Mouse (Mus musculus) ES-Bruce4 (cell line): ENCODE data around the gene Paf1.

Experiments used
- EP300 ChIP-seq: IDR thresholded peaks from 2 replicates; pipeline ENCODE4 v1.6.1; 2011; ENCODE audit warnings: low read depth, low read length; ENCODE audit not compliant: insufficient read depth
- POLR2A ChIP-seq: IDR thresholded peaks from one replicate; pipeline ENCODE4 v1.8.1; 2011; ENCODE audit warnings: low read length; ENCODE audit not compliant: insufficient read depth

DNA sequence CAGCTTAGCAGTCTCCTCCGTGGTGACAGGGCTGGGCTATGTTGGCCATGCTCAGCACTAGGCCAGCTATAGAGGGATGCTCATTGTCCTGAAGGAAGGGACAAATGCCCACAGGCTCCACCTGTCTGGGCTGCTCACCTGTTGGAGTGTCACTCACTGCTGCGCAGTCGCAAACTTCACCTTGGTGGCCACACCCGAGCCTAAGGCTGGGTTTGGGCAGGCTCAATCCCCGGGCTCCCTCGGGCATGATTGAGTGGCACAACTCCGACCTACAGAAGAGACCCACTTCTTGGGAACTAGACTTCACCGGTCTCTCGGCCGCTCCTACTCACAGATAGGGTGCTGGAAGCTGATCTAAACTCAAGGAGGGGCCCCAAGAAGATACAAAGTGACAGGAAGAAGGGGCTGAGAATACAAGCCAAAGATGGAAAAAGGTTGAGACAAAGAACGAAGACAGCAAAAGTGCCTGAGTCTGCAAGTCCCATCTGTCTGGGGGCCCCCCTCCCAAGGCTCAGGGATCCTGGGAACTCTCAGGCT lies 21.7 kb upstream of the Paf1 start:
- no peak for TF ChIP-seq EP300
- no peak for TF ChIP-seq POLR2A
